Mouse (Mus musculus) E14TG2a.4 (cell line): Measurements from ENCODE around the gene Hs2st1.

Experiments used
- CTCF ChIP-seq: conservative IDR thresholded peaks from 2 replicates; pipeline ENCODE4 v1.5.1; 2014; ENCODE audit warnings: low read length
- POU5F1 ChIP-seq: IDR thresholded peaks from 2 replicates; pipeline ENCODE4 v1.6.1; 2014; ENCODE audit warnings: low read length, borderline replicate concordance

DNA sequence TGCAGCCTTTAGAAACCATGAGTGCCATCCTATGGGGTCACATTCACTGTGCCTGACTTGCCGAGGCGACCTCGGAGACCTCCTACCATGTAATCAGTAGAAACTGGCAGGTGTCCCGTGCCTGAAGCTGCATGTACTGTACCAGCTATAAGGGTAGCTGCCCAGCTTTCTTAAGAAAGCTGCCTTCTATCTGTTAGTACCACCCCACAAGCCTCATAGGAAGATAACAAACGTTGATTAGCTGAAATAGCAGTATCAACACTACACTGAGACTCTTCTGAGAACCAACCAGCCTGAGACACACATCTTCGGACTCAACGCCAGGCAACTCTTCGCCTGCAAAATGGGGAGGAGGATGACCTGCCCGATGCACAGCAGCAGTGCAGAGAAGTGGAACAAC is 122.1 kb downstream of the Hs2st1 start:
- TF ChIP-seq CTCF (no peak), POU5F1 (no peak)
